Mouse (Mus musculus): ENCODE data around the gene Thap12. TPM values are rescaled to one million over a fixed set of nuclear protein-coding genes. Genes with fewer than 3 reads are reported as not detected.

The Thap12 gene
- total RNA-seq, 2 experiments from 2014 or later, result 64.2 to 80.5 TPM

DNA sequence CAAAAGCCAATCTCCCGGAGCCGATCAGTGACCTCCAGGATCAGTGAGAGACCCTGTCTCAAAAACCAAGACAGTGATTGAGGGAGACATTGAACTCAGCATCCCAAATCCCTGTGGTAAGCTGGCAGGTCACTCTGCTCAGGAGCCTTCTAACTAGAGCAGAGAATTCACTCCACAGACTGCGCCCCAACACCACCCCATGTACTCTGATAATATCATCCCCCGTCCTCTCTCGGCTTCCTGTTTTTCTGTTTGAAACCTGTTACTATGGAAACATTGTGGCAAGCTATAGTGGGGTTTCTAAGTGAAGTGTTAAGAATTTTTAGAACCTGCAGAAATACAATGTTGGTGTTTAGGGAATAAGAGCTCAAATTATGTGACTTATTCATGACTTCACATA lies 8.9 kb upstream of the Thap12 start:
- DNase-seq (ENCODE audit: low spot score in 2 of 2), result no peak

DNA sequence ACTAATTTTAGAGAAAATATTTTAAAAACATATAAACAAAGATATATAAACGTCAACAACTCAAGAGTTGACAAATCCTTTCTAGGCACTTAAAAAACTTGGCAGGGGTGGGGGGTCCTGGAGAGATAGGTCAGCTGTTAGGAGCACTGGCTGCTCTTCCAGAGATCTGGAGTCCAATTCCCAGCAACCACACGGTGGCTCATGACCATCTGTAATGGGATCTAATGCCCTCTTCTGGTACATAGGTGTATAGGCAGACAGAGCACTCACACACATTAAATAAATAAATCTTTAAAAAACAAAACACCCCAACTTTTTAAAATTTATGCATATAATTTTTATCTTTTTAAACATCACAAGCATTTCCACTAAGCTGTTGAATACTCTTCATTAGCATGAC lies 5.4 kb upstream of the Thap12 start:
- no peak for DNase-seq (ENCODE audit: low spot score in 2 of 2)

DNA sequence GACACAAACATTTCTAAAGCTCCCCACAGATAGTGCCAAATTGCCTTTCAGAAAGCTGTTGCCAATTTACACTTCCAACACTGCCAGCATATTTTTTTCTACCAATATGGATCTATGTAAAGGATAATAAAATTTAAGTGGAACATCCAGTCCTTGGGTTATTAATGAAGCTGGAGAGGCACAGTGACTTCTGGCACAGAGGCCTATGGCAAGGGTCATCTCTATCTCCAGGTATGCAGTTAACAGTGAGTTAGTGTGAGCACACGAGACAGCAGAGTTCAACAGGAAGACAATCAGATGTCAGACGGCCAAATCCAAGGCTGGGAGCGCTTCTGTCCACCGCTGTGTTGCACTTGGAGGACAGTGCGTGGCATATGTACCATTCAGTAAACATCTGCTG lies 4.9 kb upstream of the Thap12 start:
- DNase-seq (ENCODE audit: low spot score in 2 of 2), result no peak

DNA sequence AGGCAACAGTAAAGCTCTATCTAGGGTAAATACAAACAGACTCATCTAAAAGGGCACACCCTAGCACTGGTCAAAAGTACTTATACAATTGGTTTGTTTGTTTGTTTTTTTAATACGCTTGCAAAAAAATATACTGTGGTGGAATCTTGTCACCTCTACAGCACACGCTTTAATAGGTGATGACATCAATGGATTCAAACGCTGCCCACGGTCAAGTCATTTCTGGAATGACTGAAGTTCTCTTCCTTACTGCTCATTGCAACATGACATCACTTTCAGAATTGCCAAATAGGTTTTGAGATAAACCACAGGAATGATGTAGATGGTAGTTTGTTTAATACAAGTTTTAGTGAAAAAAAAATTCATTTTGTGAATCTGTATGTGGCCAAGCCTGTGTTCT lies 4.3 kb upstream of the Thap12 start:
- no peak for DNase-seq (ENCODE audit: low spot score in 2 of 2)

DNA sequence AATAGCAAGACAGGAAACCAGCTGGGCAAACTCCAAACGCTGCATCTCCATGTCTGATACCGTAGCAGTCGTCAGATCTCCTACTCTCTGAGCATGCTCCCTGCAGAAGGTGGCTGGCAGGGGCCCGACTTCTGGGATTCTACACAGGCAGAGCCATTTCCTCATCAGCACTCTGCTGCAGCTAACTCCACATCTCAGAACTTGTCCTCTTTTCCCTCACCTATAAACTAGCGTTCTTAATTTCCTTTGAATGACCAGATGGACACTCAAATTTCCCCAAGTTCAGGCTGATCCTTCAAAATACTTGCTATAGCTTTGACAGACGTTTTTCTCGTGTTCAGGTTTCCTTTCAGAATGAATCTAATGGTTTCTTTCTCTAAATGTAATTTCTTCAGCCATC lies 1.1 kb upstream of the Thap12 start:
- DNase-seq (ENCODE audit: low spot score in 2 of 2), result no peak

DNA sequence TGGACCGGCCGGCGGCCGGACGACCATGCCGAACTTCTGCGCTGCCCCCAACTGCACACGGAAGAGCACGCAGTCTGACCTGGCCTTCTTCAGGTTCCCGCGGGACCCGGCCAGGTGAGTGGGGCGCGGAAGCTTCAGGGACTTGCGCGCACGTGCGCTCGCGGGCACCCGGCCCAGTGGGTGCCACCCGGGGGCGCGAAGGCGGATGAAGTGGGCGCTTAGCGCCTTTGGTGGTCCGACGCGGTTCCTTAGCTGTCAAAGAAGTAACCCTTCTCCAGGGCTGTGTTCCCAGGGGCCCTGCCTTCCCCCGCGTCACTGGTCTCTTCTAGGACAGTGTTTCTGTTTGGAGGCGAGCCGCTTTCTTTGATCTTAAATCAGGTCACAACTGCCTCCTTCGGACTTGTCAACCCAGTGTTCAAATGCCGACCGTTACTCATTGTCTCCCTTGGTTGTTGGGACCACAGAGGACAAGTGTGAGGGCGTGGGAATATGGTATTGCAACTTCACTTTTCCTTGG lies 520 bp downstream of the Thap12 start:
- DNase-seq (ENCODE audit: low spot score in 2 of 2), result peak; percentile 43 to 48

DNA sequence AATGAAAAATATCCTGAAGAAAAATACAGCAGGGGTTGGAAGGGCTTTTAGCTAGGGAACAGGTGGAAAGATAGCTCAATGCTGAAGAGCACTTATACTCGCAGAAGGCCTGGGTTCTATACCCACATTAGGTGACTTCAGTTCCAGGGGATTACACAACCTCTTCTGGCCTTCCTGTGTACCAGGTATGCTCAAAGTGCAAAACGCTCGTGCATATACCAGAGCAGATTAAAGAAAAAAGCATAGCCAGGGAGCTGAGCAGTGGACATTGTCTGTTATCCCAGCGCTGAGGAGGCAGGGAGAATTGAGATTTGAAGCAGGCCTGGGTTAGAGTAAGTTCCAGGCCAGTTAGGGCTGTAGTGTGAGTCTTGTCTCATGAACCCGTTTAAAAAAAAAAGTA lies 1.4 kb downstream of the Thap12 start:
- no peak for DNase-seq (ENCODE audit: low spot score in 2 of 2)

DNA sequence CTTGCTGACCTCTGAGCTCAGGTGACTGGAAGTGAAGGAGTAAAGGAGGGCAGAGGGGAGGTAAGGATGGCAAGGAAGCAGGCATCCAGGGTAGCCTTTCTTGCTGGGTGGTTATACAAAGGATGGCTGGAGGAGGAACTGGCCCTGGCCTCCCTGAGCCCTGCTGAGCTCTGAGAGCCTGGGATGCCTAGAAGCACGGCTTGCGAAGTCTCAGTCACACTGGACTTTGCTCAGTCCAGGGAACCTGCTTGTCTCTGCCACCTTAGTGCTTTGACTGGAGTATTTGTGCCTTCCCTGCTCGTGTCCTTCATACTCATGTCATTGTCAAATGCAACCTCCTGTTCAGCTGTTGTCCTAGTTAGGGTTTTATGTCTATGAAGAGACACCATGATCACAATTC lies 10.8 kb downstream of the Thap12 start:
- no peak for DNase-seq (ENCODE audit: low spot score in 2 of 2)

DNA sequence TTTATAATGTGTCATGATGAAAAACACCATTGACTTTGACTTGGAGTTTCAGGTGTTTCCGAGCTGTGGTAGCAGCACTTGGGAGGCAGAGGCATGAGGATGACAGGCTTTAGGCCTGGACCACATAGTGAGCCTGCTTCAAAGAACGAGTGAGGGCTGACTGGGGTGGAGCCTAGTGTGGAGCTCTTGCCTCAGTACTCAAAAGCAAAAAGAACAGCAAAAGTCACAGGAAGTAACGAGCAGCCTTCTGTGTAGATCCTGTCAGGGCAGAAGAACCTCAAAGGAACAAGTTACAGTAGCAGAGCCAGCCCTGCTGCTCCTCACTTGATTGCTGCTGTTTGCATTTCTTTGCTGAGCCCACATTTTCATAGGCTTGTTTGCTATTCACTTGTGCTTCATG lies 14.5 kb downstream of the Thap12 start:
- no peak for DNase-seq (ENCODE audit: low spot score in 2 of 2)

DNA sequence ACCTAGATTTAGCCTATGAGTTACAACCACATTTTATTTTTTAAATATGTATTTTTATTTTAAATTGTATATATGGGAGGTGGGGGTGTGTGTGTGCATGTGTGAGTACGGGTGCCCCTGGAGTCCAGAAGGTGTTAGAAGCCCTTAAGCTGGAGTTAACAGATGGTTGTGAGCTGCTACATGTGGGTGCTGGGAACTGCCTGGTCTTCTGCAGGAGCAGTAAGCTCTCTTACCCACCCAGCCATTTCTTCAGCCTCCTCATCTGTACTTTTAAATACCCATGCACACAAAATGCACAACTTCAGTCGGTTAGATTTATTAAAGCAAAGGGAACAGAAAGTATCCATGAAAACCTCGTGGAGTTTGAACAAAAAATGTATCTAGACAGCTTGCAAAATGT lies 16.9 kb downstream of the Thap12 start:
- DNase-seq (ENCODE audit: low spot score in 2 of 2), result no peak

DNA sequence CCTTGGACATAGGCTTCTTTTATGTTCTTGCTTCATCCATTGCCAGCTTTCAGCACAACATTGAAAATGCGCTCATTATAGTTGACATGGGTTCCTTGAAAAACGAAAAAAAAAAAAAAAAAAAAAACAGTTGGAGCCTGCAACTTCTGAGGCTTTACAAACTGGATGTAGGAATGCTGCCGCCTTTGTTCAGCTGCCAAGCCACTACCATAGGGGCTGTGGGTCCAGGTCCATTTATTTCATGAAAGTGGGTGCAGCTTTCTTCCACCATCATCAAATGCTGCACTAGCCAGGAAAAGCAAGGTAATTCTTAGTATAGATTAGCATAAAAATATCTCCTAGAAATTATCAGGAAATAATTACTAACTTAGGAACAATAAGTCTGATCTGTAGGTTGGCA lies 17.8 kb downstream of the Thap12 start:
- no peak for DNase-seq (ENCODE audit: low spot score in 2 of 2)

DNA sequence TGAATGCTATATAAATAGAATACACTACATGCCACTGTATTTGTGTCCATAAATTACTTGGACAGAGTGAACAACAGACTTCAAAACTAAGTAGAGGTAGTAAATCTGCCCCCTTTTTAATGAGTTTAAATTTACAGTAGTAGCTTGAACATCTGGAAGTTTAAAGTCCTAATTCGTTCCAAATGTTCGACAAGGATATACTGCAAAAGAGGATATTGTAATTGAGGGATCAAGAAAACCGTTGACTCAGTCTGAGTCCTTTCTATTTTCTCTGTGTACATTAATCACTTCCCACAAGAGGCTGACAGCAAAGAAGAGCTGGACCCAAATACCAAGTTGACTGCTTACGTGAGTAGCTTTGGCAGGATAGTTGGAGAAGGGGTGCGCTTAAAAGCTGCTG lies 18.3 kb downstream of the Thap12 start:
- DNase-seq (ENCODE audit: low spot score in 2 of 2), result no peak

DNA sequence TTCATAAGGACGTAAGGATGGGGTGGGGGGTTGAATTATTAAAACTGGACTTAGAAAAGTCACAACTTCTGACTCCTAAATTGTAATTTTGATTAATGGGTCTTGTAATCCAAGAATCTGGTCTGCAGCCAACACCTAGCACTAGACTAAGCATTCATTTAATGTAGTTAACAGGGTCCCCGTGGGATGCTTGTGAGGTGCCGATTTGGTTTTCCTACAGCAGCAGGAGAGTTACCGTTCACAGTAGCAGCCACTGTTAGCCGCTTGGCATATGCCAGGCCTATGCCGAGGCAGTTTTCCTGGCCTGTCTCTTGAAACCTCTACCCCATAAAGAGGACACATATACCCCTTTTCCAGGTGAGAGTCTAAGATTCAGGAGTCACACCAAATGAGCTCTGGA lies 18.7 kb downstream of the Thap12 start:
- DNase-seq (ENCODE audit: low spot score in 2 of 2), result no peak

DNA sequence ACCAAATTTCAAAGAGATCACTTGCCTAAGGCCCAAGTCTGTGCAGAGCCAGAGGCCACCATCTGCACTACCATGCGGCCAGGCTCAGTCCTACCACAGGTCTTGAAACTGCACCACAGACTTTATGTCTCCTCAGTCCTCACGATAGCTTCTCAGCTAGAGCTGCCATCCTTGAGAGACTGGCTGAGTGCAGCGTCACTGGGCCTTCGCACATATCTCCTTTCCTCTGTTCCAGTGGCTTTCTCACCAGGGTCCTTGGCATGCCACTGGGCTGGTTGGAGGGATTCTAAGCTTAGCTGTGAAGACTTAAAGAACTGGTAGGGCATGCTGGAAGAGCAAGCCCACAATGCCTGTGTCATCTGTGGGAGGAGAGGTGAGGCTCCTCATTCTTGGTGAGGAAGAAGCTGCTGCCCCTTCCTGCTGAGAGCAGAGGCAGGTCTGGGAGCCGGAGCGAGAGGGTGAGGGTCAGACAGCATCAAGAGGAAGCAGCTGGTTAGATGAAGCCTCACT lies 22.8 kb downstream of the Thap12 start:
- no peak for DNase-seq (ENCODE audit: low spot score in 2 of 2)

DNA sequence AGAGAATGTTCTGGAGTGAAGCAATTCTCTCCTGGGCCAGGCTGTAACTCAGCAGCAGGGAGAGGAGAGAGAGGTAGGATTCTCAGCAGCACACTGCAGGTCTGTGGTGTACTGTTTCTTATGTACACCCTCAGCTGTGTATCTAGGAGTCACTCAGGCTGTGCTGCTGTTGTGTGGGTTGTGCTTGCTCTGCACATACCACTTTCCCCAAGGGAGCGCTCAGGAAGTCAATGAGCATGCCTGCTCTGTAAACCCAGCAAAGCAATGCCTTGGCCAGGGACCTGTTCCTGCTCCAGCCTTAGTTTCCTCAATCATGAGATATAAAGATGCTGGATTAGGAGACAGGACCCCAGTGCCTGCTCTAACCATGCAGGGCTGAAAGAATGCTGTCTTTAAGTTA lies 25.1 kb downstream of the Thap12 start:
- DNase-seq (ENCODE audit: low spot score in 2 of 2), result no peak

DNA sequence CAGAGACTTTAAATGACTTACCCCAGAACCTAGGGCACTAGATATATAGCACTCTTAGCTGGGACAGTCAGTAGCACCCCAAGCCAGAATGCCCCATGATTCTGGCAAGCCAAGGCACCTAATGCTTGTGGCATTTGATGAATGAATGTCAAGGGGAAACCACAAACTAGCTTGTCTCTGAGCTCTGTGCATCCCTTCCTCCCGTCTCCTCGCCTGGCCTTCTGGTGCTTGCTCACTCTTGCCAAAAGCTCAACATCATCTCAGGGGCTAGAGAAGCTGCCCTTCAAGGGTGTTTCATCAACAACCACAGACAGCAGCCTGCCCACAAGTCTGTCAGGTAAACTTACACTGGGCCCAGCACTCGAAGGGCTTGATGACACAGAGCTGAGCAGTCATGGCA lies 25.6 kb downstream of the Thap12 start:
- no peak for DNase-seq (ENCODE audit: low spot score in 2 of 2)

DNA sequence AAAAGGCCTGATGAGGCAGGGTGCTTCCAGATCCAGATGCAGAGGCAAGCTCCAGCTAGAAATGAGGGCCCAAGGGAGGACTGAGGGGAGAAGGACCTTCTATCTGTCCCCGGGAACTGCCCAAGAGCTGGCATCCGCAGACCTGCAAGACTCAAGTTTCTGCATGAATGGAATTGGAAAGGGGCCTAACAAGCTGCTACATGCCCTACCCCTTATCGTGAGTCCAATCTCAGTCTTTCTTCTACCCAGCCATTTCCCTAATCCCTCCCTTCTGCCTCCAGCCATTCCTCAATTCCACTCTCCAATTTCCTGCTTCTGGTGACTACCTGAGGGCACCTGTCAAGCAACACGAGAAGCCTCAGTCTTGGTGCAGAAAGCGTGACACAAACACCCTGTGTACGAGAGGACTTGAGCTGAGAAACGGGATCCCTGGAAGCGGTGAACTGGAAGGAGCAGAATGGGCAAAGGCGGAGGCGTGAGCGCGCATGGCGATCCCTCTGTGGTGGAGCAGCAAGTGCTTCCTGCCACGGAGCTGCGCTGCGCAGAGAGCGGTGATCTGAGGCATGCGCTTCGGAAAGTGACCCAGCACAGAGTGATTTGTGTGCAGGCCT lies 26.9 kb downstream of the Thap12 start:
- DNase-seq (ENCODE audit: low spot score in 2 of 2), result no peak

DNA sequence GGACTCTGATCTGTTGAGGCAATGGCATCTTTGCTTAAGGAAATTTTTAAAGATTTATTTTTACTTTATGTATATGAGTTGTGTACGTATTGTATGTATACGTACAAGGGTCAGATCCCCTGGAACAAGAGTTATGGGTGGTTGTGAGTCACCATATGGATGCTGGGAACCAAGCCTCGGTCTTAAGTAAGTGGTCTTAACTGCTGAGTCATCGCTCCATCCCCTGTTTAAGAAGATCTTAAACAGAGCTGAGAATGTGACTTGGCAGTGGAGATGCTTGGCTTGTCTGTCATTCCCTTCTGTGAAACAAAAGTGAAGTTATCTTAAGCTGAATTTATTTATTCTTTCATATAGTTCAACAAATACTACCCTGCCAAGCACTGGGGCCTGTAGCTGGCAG lies 31.1 kb downstream of the Thap12 start:
- DNase-seq (ENCODE audit: low spot score in 2 of 2), result no peak

DNA sequence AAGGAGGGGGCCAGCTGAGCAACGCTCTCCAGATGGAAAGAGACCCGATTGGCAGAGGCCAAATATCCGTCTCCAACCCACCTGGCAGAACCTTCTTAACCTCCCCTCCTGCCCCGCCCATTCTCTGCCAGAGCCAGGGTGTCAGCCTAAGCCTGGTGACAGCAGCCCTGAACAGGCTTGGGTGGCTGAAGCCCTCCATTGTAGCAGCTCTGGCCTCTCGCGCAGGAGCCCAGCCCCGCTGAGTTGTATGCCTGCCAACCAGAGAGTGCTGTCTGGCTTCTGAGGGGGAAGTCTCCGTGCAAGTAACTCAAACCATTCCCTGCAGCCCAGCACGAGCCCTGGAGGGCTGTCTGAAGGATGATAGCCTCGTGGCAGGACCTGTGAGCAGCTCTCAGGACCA lies 32.0 kb downstream of the Thap12 start:
- DNase-seq (ENCODE audit: low spot score in 2 of 2), result no peak

DNA sequence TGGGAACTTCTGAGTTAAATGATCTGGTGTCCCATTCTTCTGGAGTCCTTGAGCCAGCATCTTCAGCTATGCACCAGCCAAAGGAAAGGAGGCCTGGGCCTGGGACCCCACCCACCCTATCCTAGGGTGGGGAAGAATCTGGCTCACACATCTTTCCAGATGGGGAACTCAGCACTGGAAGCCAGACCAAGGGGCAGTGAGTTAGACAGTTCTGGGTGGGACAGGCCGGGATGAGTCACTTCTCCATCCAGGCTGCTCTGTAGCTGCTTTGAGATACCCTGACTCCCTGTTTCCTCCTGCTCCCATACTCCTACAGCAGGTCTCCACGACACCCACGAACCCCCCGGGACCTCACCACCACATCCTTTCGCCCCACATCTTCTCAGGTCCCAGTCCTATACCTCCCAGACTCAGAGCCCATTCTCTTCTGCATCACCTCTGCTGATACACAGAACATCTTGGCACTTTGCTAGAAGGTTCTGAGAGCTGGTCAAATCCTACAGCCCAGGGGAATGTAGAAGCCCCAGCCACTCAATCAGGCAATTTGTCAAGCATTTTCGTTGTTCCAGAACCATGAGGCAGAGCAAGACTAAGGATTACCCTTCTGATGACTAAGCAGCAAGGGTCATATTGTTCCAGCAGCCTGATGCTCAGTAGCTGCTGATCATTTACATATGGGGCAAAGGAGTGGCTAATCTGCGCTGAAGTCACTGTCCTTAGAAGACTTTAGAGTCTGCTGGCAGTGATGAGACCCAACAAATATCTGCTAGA lies 34.1 kb downstream of the Thap12 start:
- DNase-seq (ENCODE audit: low spot score in 2 of 2), result no peak

DNA sequence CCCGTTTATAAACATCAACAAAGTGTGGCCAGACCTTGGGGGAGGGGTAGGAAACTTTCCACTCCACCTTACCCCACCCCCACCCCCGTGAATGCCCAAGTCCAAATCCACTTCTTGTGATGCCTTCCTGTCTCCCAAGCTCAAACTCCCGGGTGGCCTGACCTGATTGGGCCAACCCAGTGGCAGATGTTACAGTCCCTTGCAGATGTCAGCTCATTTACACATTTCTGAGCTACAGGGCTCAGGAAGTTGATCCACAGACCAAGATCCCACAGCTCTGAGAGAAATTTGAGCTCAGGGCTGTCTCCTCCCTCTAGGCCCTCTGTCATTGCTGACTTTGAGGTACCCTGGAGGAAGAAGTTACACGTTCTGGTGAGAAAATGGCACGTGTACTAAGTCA lies 37.5 kb downstream of the Thap12 start:
- DNase-seq (ENCODE audit: low spot score in 2 of 2), result no peak

DNA sequence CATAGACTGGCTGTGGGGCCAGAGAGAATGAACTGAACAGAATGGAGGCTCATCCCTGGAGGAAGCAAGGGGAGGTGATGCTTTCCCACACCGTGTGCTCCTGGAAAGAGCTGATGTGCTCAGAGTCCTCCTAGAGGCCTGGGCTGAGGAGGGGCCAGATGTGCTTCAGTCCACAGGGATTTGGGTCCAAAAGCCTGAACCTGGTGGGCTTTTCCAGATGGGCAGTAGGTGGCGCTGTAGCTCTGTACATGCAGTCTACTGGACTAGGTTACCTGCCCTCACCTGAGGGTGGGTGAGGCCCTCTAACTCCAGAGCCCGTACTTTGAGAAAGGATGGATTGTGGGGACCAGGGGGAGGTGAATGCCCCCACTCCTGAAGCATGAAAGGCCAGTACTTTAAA lies 40.4 kb downstream of the Thap12 start:
- DNase-seq (ENCODE audit: low spot score in 2 of 2), result peak; percentile 70 to 71

DNA sequence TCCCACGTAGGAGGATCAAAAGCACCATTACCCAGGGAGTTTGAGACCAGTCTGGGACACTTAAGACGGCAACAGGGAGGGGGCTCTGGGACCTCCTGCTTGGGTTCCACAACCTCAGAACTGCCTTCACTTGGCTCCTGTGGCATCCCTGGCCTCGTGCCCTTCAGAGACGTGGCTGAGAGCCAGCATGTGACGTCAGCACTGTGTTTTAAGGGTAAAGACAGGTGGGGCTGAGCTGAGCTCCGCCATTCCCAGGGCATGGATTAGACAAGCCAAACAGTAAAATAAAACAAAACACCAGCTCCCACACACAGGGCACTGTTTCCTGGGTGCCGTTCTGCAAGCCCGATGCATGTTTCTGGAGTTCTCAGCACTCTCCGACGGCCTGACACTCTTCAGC lies 47.5 kb downstream of the Thap12 start:
- DNase-seq (ENCODE audit: low spot score in 2 of 2), result peak in 1 of 2 experiments; percentile 17

All from adrenal gland, adult 18-20 months (tissue).